Mouse (Mus musculus): Measurements from ENCODE around the gene Slc23a2.

The Slc23a2 gene

DNA sequence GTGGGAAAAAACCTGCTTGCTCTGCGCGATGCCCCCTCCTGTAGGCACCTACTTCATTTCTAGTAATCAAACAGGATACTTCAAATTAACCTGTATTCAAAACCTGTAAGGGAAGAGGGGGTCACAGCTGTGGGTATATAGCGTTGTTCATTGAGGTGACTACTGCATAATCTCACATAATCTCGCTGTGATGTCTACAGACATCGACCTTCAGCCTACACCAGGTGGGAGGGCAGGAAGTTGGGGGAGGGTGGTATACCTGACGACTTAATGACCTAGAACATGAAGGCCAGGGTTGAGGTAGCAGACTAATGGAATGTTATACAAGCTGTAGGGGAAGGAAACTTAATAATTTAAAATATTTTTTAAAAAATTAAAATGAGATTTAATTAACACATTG, 29.6 kb downstream of the Slc23a2 start:
- Histone ChIP-seq H3K4me3 (replicated peaks; ENCODE audit: low read length) (no peak overlapping the region), H3K4me1 (replicated peaks; ENCODE audit: low read depth, low read length) (peaks cover 33% of the 10 kb centered on the region), H3K36me3 (ENCODE audit: insufficient read depth, low read length) (no peaks in the 10 kb centered on the region), H3K27me3 (ENCODE audit: insufficient read depth, low read length) (no peaks in the 10 kb centered on the region), H3K9me3 (ENCODE audit: low read length) (no peaks in the 10 kb centered on the region)
- TF ChIP-seq NANOG (IDR thresholded peaks at IDR 0.05; ENCODE audit: borderline replicate concordance, low read length), result no peak
- TF ChIP-seq CTCF (conservative IDR thresholded peaks at IDR 0.05; ENCODE audit: low read length), result no peak
- TF ChIP-seq POU5F1 (IDR thresholded peaks at IDR 0.05; ENCODE audit: borderline replicate concordance, low read length), result no peak

DNA sequence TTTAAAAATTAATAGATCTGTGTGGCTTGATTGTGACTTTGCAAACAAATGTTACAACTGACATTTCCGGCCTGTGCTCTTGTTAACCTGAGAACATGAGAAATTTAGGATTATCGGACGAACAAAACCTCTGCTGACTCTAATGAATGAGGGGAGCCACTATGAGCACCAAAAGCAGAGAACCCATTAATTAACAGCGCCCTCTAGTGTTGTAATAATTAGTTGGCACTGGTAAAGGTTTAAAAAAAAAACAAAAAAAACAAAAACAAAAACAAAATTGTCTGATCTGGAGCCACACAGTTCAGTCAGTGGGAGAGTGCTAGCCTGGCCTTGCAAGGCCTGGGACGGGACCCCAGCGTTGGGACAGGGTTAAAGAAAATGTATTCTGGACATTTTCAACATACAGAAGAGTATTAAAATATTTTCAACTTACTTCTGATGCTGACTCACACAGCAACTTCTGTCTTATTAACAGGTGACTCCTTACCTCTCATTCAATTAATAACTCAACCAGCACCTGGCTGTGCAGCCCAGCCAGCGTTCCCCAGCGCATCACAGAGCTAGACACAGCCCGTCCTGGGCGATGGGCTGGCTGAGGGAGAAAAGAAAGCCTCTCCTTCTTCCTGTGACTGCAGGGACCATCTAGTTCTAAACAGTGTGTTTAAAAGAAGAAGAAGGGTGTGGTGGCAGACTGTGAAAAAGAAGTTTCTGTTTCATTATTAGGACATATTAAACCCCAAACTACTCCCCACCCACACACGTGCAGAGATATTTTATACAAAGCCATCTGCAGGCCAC, 30.7 kb downstream of the Slc23a2 start:
- Histone ChIP-seq H3K9me3 (ENCODE audit: low read length) (no peaks in the 10 kb centered on the region), H3K36me3 (ENCODE audit: insufficient read depth, low read length) (peaks cover 1% of the 10 kb centered on the region; the same call in 1 of the 2 replicates), H3K4me1 (replicated peaks; ENCODE audit: low read depth, low read length) (peaks cover 38% of the 10 kb centered on the region), H3K27me3 (ENCODE audit: insufficient read depth, low read length) (no peaks in the 10 kb centered on the region), H3K4me3 (replicated peaks; ENCODE audit: low read length) (no peak overlapping the region)
- TF ChIP-seq POU5F1 (IDR thresholded peaks at IDR 0.05; ENCODE audit: borderline replicate concordance, low read length) (no peak), NANOG (IDR thresholded peaks at IDR 0.05; ENCODE audit: borderline replicate concordance, low read length) (no peak), CTCF (conservative IDR thresholded peaks at IDR 0.05; ENCODE audit: low read length) (peak; percentile 82)

DNA sequence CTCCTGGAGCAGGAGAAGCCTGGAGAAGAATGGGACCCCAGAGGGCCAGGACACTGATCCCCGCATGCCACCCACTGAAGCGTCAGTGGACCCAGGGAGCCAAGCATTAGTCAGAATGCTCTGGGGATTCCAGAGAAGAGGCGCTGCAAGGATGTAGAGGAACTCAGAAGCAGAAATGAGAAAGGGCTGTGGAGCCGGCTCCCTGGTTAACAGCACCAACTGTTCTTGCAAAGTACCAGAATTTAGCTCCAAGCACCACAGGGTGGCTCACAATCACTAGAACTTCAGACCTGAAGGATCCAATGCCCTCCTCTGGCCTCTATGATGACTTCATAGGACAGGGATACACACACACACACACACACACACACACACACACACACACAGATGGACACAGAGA, 32.6 kb downstream of the Slc23a2 start:
- Histone ChIP-seq H3K4me1 (replicated peaks; ENCODE audit: low read depth, low read length) (peaks cover 55% of the 10 kb centered on the region), H3K9me3 (ENCODE audit: low read length) (no peaks in the 10 kb centered on the region), H3K36me3 (ENCODE audit: insufficient read depth, low read length) (peaks cover 13% of the 10 kb centered on the region), H3K27me3 (ENCODE audit: insufficient read depth, low read length) (no peaks in the 10 kb centered on the region), H3K4me3 (replicated peaks; ENCODE audit: low read length) (no peak overlapping the region)
- TF ChIP-seq CTCF (conservative IDR thresholded peaks at IDR 0.05; ENCODE audit: low read length) (no peak), NANOG (IDR thresholded peaks at IDR 0.05; ENCODE audit: borderline replicate concordance, low read length) (no peak), POU5F1 (IDR thresholded peaks at IDR 0.05; ENCODE audit: borderline replicate concordance, low read length) (no peak)

DNA sequence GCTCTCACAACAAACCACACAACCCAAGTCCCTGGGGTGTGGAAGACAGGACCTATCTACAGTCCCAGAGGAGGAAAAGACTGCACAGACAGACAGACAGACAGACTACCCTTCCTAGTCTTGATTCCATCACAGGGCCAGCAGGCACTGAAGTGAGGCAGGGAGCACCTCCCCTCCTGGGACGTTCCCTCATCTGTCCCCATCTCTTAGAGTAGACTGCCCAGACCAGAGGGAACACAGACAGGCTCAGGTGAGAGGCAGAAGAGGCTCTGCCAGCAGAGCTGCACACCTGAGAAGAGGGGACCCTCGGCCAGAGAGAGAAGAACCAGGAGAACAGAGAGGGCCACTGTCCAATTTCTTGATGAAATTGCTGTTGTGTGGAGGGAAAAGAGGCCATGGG, 33.0 kb downstream of the Slc23a2 start:
- Histone ChIP-seq H3K4me3 (replicated peaks; ENCODE audit: low read length) (no peak overlapping the region), H3K36me3 (ENCODE audit: insufficient read depth, low read length) (peaks cover 13% of the 10 kb centered on the region), H3K27me3 (ENCODE audit: insufficient read depth, low read length) (no peaks in the 10 kb centered on the region), H3K9me3 (ENCODE audit: low read length) (no peaks in the 10 kb centered on the region), H3K4me1 (replicated peaks; ENCODE audit: low read depth, low read length) (peaks cover 59% of the 10 kb centered on the region)
- no peak for TF ChIP-seq NANOG (IDR thresholded peaks at IDR 0.05; ENCODE audit: borderline replicate concordance, low read length)
- TF ChIP-seq POU5F1 (IDR thresholded peaks at IDR 0.05; ENCODE audit: borderline replicate concordance, low read length), result no peak
- no peak for TF ChIP-seq CTCF (conservative IDR thresholded peaks at IDR 0.05; ENCODE audit: low read length)

DNA sequence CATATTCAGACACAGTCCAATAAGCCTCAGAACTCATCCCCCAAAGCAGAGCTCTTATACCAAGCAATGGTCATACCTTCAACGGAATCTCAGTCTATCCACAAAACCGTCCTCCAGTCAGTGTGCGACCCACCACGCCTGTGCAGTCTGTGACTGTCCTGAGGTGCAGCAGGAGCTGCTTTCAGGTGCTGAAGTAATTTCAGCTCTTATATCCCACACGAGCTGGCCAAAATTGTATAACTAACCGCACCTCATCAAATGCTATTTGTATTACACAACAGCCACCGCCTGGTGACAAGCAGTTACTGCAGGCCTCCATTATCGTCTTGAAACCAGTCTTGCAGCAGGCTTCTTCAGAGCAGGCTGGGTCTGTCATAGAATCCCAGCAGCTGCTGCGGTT, 33.6 kb downstream of the Slc23a2 start:
- Histone ChIP-seq H3K9me3 (ENCODE audit: low read length) (no peaks in the 10 kb centered on the region), H3K36me3 (ENCODE audit: insufficient read depth, low read length) (peaks cover 13% of the 10 kb centered on the region), H3K4me1 (replicated peaks; ENCODE audit: low read depth, low read length) (peaks cover 66% of the 10 kb centered on the region), H3K4me3 (replicated peaks; ENCODE audit: low read length) (no peak overlapping the region), H3K27me3 (ENCODE audit: insufficient read depth, low read length) (no peaks in the 10 kb centered on the region)
- TF ChIP-seq NANOG (IDR thresholded peaks at IDR 0.05; ENCODE audit: borderline replicate concordance, low read length) (no peak), CTCF (conservative IDR thresholded peaks at IDR 0.05; ENCODE audit: low read length) (peak; percentile 63), POU5F1 (IDR thresholded peaks at IDR 0.05; ENCODE audit: borderline replicate concordance, low read length) (no peak)

DNA sequence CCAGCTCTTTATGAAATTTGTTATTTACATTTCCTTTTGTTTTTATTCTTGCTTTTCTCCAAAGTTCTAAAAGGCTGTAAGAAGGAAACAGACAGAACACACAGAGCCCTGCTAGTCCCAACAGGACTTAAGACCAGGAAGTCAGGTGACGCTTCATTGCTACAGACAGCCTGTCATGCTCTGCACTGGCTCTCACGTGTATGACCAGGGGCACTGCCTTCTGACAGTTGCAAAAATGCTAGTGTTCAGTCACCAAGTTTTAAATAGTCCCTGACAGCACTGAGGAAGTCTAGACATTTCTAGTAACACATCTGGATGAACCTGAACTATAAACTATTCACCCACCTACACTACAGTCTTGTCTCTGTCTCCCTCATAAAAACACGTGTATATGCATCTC, 34.2 kb downstream of the Slc23a2 start:
- H3K4me1 ChIP-seq (replicated peaks; ENCODE audit: low read depth, low read length), result peaks cover 67% of the 10 kb centered on the region
- H3K9me3 ChIP-seq (ENCODE audit: low read length), result no peaks in the 10 kb centered on the region
- H3K36me3 ChIP-seq (ENCODE audit: insufficient read depth, low read length), result peaks cover 13% of the 10 kb centered on the region
- TF ChIP-seq CTCF (conservative IDR thresholded peaks at IDR 0.05; ENCODE audit: low read length), result no peak
- no peak for TF ChIP-seq POU5F1 (IDR thresholded peaks at IDR 0.05; ENCODE audit: borderline replicate concordance, low read length)
- no peak for TF ChIP-seq NANOG (IDR thresholded peaks at IDR 0.05; ENCODE audit: borderline replicate concordance, low read length)
- H3K27me3 ChIP-seq (ENCODE audit: insufficient read depth, low read length), result no peaks in the 10 kb centered on the region
- no peak overlapping the region for H3K4me3 ChIP-seq (replicated peaks; ENCODE audit: low read length)

DNA sequence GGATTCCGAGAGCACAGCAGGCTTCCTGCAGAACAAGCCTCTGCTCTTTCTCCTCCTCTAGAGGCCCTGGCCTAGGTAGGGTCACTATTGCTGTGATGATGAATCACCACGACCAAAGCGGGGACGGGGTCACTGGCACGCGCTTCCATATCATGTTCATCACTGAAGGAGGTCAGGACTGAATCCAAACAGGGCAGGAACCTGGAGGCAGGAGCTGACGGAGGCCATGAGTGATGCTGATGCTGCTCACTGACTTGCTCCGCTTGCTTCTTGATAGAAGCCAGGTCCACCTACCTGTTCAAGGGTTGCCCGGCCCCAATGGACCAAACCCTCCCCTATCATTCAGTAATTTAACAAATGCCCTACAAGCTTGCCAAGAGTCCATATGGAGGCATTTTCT, 35.9 kb downstream of the Slc23a2 start:
- no peak overlapping the region for H3K4me3 ChIP-seq (replicated peaks; ENCODE audit: low read length)
- no peaks in the 10 kb centered on the region for H3K9me3 ChIP-seq (ENCODE audit: low read length)
- no peak for TF ChIP-seq NANOG (IDR thresholded peaks at IDR 0.05; ENCODE audit: borderline replicate concordance, low read length)
- no peak for TF ChIP-seq CTCF (conservative IDR thresholded peaks at IDR 0.05; ENCODE audit: low read length)
- no peak for TF ChIP-seq POU5F1 (IDR thresholded peaks at IDR 0.05; ENCODE audit: borderline replicate concordance, low read length)
- H3K36me3 ChIP-seq (ENCODE audit: insufficient read depth, low read length), result peaks cover 13% of the 10 kb centered on the region
- H3K27me3 ChIP-seq (ENCODE audit: insufficient read depth, low read length), result no peaks in the 10 kb centered on the region
- peaks cover 55% of the 10 kb centered on the region for H3K4me1 ChIP-seq (replicated peaks; ENCODE audit: low read depth, low read length)

DNA sequence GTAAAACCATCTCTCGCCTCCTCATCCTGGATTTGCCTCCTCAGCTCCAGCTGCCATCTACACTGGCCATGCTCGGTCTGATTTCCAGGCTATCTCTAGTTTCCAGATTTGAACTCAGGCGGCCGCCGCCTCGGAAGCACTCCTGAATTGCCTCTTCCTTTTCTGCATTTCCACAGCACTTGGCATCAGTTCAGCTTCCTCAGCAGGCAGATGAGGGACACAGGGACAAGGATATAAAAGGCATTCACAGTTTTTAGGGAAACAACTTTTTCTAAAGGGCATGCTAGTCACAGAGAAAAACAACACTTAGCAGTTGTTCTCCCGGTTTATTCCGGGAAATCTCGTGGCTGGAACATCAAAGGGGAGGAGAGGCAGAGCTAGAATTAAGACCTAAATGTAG, 37.3 kb downstream of the Slc23a2 start:
- no peaks in the 10 kb centered on the region for H3K27me3 ChIP-seq (ENCODE audit: insufficient read depth, low read length)
- TF ChIP-seq POU5F1 (IDR thresholded peaks at IDR 0.05; ENCODE audit: borderline replicate concordance, low read length) (no peak), NANOG (IDR thresholded peaks at IDR 0.05; ENCODE audit: borderline replicate concordance, low read length) (no peak), CTCF (conservative IDR thresholded peaks at IDR 0.05; ENCODE audit: low read length) (no peak)
- H3K36me3 ChIP-seq (ENCODE audit: insufficient read depth, low read length), result peaks cover 13% of the 10 kb centered on the region
- peak overlapping the region; percentile 26; the same call in 1 of the 2 replicates for H3K4me3 ChIP-seq (replicated peaks; ENCODE audit: low read length)
- no peaks in the 10 kb centered on the region for H3K9me3 ChIP-seq (ENCODE audit: low read length)
- H3K4me1 ChIP-seq (replicated peaks; ENCODE audit: low read depth, low read length), result peaks cover 66% of the 10 kb centered on the region

Data from E14TG2a.4 (cell line).